Mouse (Mus musculus) cerebellum, adult 8-10 months (tissue): ENCODE results near the gene Plcb2.

Source experiments
- DNase-seq: peaks from one replicate; pipeline ENCODE4 v3.0.0; 2022

Gene Plcb2

DNA sequence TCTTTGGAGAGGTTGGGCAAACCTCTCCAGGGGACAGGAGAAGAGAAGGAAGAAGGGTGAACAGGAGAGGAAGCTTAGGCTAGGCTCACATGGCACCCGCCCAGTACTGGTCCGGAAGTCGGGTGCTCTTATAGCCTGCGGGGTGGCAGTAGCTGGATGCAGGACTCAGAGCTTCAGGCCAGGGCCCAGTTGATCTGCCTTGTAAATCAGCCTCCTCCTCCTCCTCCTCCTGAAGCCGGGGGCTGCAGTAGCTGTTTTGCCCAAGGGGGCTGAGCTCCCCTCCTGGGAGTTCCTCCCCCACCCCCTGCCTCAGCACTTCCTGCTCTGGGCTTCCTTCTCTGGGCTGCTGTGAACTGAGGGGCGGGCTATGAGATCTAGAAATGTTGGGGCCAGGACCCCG, at the start of gene Plcb2:
Gene Plcb2, minus strand, starts transcription at position 102 of the 400 bp plus-strand sequence.
- DNase-seq = no peak

DNA sequence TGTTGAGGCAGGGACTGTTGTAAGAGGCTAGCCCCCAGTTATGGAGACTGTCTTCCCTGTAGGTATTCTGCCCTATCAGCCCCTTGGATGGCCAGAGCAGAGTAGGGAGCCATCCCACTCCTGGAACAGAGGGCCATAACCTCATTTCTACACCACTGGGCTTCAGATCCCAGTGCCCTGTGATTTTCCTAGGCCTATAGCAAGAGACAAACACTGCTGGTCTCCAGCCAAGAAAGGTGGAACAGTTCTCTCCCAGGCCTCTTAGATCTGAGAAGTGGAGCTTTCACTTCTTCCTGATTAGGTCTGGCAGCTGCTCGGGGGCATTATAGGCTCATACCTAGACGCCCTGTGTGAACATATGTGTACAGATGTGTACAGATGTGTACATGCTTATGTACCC, 48.1 kb upstream of the Plcb2 start:
- DNase-seq = no peak

GRCm38 (mm10) chr2:118775846-118776245, 47.6 kb upstream of the Plcb2 start:
- DNase-seq = peak; percentile 70

GRCm38 (mm10) chr2:118775396-118775795, 47.2 kb upstream of the Plcb2 start:
- no peak for DNase-seq

- no peak for DNase-seq
Measured at GRCm38 (mm10) chr2:118774536-118774935, 46.3 kb upstream of the Plcb2 start.

- DNase-seq = no peak
Measured at GRCm38 (mm10) chr2:118772158-118772874, 44.1 kb upstream of the Plcb2 start, which contains the start of gene Phgr1. Gene Phgr1, plus strand, starts transcription at chr2:118772769.

DNA sequence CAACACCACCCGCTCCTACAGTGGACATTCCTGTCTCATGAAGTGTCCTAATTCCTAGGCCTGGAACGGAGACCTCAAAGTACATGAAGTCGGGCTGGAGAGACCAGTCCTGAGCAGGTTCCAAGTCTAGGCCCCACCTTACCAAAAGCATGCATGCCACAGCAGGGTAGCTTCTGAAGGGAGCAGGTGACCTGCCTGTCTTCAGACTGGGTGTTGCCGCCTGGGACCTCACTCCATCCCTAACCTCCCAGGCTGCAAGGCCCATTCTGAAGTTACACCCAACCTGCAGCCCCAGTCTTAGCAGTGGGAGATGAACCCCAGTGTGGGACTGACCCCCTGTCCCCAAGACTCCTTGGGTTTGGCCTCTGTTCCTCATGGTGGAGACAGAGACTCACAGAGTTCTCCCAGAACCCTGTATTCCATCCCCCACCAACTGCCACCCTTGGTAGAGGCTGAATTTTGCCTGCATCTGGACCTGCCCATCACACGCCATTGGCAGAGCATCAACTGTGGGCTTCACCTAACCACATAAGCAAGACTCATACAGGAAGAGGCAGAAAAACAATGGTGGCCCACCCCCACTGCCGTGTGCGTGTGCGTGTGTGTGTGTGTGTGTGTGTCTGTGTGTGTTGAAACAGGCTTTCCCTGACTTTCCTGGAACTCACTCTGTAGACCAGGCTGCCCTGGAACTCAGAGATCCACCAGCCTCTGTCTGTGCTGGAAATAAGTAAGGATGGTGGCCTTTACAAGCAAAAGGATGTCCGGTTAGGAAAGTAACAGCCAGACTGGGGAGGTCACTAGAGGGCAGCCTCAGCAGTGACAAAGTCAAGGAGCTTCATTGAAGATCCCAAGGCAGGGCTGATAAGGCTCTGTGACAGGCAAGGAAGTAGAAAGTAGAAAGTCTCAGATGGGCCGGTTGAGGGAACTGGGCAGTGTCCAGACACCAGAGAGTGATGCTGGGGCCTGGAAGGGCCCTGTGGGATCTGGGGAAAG, 38.1 kb upstream of the Plcb2 start:
- no peak for DNase-seq

DNA sequence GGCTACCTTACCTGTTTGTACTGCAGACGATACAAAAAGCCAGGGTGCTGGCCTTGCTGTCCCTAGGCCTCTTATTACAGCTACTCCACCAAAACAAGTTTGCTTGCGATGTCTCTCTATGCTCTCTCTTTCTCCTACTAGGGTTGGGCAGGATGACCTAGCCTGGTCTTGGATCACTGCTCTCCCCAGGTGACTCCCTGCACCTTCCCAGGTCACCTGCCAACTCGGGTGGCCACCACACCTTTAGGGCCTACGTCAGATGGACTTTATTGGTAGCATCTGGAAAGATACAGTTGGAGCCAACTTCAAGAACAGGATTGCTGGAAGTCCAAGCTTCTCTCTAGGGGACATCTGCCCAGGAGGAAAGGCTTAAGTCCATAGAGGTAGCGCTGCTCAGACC, 36.6 kb upstream of the Plcb2 start:
- no peak for DNase-seq

GRCm38 (mm10) chr2:118764094-118764831, 36.0 kb upstream of the Plcb2 start:
- peak; percentile 75 for DNase-seq

GRCm38 (mm10) chr2:118763469-118763868, 35.2 kb upstream of the Plcb2 start:
- no peak for DNase-seq

GRCm38 (mm10) chr2:118762784-118763148, 34.5 kb upstream of the Plcb2 start:
- no peak for DNase-seq

DNA sequence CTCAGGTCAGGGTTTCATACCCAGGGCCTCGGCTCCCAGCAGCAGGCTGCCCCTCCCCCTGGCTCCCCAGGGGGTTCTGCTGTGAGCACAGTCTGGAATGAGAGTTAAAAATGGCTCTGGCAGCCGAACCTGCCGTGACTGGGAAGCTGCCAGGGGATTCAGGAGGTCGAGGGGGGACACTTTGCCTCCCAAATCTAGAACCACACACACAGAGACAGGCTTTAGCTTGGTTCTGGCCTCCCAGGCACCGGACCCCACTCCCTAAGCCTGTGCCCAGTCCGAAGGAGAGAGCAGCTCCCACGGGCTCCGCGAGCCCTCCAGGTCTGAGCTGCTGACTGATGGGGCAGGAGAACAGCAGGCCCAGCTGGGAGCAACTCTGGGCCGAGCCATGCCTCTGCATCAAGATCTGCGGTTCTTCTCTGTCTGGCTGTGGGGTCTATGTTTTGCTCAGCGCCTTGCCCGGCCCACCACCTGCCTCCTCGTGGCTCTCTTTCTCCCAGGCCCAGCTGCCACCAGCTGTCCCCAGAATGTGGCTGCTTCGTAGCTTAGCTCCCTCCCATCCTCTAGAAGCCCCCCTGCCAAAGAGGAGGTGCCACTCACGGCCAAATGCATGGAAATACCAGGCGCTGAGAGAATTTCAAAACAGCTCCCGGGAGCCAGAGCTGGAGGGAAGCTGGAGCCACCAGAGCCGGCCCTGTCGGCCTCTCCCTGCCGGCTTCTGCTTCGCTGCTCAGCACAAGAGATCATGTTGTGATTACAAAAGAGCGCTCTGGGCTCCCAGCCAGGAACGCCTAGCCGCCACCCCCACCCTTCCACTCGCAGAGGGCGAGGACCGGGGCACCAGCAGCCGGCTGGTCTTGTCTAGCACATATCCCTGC, 33.9 kb upstream of the Plcb2 start, which contains the start of gene Ccdc9b:
Gene Ccdc9b, minus strand, starts transcription at position 756 of the 878 bp plus-strand sequence.
- peak; percentile 91 for DNase-seq

GRCm38 (mm10) chr2:118761358-118761757, 33.1 kb upstream of the Plcb2 start:
- no peak for DNase-seq

DNA sequence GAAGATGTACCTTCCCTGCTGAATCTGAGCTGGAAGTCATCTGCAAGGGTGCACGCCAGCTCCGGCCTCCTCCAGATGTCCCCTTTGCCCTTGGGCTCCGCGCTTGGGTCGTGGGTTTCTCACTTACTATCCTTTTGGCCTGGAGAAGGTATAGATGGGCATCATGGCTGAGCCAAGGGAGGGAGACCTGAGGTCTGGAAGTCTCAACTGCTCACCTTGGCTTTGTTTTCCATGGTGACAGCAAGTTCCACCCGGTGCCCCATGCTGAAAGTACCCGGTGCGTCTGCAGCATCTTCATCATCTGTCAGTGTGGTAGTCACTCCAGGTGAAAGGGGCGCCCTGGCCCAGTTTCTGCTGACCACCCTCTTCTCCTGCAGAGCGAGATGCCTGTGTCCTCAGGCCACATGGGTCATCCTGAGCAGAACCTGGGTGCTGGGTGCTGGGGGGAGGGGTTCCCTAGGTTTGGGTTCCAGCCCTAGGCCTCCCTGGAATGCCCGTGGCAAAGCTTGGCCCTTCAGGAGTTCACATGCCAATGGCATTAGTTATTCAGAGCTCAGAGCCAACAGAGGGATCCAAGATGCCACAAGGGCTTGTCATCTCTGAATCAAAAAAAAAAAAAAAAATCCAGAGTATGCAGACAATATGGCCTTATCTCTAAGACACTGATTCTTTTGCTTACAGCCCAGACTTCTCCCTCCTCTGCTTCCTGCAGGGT, 32.2 kb upstream of the Plcb2 start:
- DNase-seq = no peak

GRCm38 (mm10) chr2:118759828-118760227, 31.6 kb upstream of the Plcb2 start:
- DNase-seq = peak; percentile 44

GRCm38 (mm10) chr2:118756103-118756502, 27.9 kb upstream of the Plcb2 start:
- DNase-seq = no peak

DNA sequence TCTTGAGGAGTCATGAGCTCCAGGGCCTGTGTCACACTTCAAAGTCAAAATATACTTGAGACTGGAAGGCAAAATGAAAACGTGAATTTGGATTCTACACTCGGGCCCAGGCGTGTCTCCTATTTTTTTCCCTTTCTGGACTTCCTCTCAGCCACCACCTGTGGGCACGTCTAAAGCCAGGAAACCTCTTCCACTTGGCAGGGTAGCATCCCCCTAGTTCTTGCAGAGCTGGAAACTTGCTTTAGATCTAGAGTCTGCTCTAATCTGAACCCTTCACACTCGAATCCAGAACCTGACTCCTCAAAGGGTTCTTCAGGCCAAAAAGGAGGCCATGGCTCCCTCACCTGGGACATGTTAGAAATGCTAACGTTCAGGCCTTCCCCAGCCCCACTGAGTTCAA, 27.2 kb upstream of the Plcb2 start:
- DNase-seq = peak; percentile 3

DNA sequence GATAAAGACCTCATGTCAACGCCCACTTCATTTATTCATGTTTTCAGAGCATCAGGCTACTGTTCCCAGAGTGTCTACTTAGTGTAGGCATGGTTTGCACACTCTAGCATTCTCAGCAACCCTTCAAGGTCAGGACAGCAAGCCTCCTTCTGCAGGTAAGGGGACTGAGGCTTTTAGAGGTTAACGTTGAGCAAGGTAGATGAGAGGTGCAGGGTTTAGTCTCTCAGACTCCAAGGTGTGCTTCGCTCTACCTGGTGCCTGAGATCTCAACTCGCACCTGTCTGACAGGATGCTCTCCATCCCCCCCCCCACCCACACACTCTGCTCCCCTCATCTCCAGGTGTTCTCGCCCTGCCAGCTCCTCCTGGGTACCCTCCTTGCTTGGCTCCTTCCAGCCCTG, 25.9 kb upstream of the Plcb2 start:
- peak; percentile 1 for DNase-seq

DNA sequence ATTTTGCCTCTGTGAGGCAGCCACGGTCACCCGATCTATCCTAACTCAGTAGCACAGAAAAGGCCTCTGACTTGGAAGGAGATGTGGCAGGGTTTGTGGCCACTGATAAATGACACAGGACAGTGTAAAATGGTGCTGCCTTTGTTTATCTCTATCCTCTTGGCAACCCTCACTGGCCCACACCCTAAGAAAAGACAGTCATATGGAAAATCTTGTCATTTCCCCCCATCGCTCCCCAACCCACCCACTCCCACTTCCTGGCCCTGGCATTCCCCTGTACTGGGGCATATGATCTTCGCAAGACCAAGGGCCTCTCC, 24.5 kb upstream of the Plcb2 start:
- DNase-seq = no peak

DNA sequence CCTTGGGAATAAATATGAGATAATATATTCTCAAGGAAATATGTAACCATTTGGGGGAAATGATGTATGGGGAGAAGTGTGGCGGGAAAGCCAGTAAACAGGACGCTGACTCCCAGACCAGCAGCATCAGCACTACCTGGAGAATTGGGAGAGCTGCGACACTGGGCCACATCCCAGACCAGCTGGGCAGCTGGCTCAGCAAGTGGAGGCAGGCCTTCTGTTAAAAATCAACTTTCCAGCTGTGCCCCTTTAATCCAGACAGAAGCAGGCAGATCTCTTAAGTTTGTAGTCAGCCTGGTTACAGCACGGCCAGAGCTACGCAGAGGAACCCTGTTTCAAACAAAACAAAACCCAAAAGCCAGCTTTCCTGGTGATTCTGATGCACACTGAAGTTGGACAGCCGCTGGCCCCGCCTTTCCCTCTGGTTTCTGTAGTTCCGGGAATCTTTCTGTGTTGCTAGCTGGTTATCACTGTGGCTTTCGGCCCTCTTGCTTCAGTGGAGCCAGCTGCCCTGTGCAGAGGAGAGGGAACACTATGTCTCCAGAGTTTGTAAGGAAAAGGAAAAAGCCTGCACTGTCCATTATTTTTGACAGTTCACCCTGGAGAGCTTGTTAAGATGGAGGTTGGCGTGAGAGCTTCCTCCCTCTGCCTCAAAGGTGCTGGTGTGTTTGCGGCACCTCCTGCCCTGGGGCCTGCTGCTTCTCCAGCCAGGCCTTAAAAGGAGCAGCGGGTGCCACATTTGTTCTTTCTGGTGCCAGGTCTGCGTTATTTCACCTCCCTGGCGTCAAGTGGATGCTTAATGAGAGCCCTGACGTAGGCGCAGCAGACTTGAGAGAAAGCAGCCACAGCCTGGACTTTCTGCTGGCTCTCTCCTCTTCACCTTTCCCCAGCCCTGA, 23.9 kb upstream of the Plcb2 start:
- no peak for DNase-seq
